Mouse (Mus musculus) CH12F3 (cell line): Measurements from ENCODE around the gene Zfp94.

Experiments used
- in situ Hi-C: fragments of 300-500 bp; cut with MboI; formaldehyde crosslinking; loops from 2 replicates; pipeline ENCODE4 v1.14.3; 2020; ENCODE audit warnings: low sequenced_read_pairs

Gene Zfp94

GRCm38 (mm10) chr7:24322593-24322992 lies 6.1 kb upstream of the Zfp94 start:
- in situ Hi-C loops = no loop called here

- in situ Hi-C loops = no loop called here
These were observed 2.5 kb upstream of the Zfp94 start for GRCm38 (mm10) chr7:24318942-24319341.

- in situ Hi-C loops = no loop called here
These were observed 520 bp downstream of the Zfp94 start for GRCm38 (mm10) chr7:24315726-24316566.

GRCm38 (mm10) chr7:24300771-24301282 lies 15.6 kb downstream of the Zfp94 start, which contains the start of gene Zfp61:
Gene Zfp61, minus strand, starts transcription at chr7:24301232.
- in situ Hi-C loops = no loop called here

- in situ Hi-C loops = loop anchor here (25.0 kb wide), 1 partner anchor 138 kb away; no protein-coding TSS in a partner anchor
These were observed 16.5 kb downstream of the Zfp94 start for GRCm38 (mm10) chr7:24299823-24300481.

GRCm38 (mm10) chr7:24298973-24299708 lies 17.3 kb downstream of the Zfp94 start:
- in situ Hi-C loops = loop anchor here (25.0 kb wide), 1 partner anchor 137 kb away; no protein-coding TSS in a partner anchor

GRCm38 (mm10) chr7:24298635-24298972 lies 17.9 kb downstream of the Zfp94 start:
- in situ Hi-C loops = loop anchor here (25.0 kb wide), 1 partner anchor 136 kb away; no protein-coding TSS in a partner anchor

- in situ Hi-C loops = loop anchor here (25.0 kb wide), 1 partner anchor 135 kb away; no protein-coding TSS in a partner anchor
These were observed 18.9 kb downstream of the Zfp94 start for GRCm38 (mm10) chr7:24297361-24298095.

GRCm38 (mm10) chr7:24296386-24296785 lies 20.1 kb downstream of the Zfp94 start:
- in situ Hi-C loops = loop anchor here (25.0 kb wide), 1 partner anchor 134 kb away; no protein-coding TSS in a partner anchor

- in situ Hi-C loops = loop anchor here (25.0 kb wide), 1 partner anchor 133 kb away; no protein-coding TSS in a partner anchor
These were observed 21.1 kb downstream of the Zfp94 start for GRCm38 (mm10) chr7:24295376-24295775.

- in situ Hi-C loops = loop anchor here (25.0 kb wide), 1 partner anchor 132 kb away; no protein-coding TSS in a partner anchor
These were observed 21.7 kb downstream of the Zfp94 start for GRCm38 (mm10) chr7:24294763-24295162.

GRCm38 (mm10) chr7:24293061-24293851 lies 23.2 kb downstream of the Zfp94 start:
- in situ Hi-C loops = loop anchor here (25.0 kb wide), 1 partner anchor 131 kb away; no protein-coding TSS in a partner anchor

- in situ Hi-C loops = loop anchor here (25.0 kb wide), 1 partner anchor 129 kb away; no protein-coding TSS in a partner anchor
These were observed 24.9 kb downstream of the Zfp94 start for GRCm38 (mm10) chr7:24291387-24292090.

- in situ Hi-C loops = loop anchor here (25.0 kb wide), 1 partner anchor 128 kb away; no protein-coding TSS in a partner anchor
These were observed 26.3 kb downstream of the Zfp94 start for GRCm38 (mm10) chr7:24290106-24290693.

GRCm38 (mm10) chr7:24288512-24288911 lies 28.0 kb downstream of the Zfp94 start:
- in situ Hi-C loops = loop anchor here (25.0 kb wide), 1 partner anchor 126 kb away; no protein-coding TSS in a partner anchor

GRCm38 (mm10) chr7:24287670-24288069 lies 28.8 kb downstream of the Zfp94 start:
- in situ Hi-C loops = loop anchor here (25.0 kb wide), 1 partner anchor 125 kb away; no protein-coding TSS in a partner anchor

- in situ Hi-C loops = loop anchor here (25.0 kb wide), 1 partner anchor 125 kb away; no protein-coding TSS in a partner anchor
These were observed 29.6 kb downstream of the Zfp94 start for GRCm38 (mm10) chr7:24286916-24287315.

- in situ Hi-C loops = loop anchor here (25.0 kb wide), 1 partner anchor 124 kb away; no protein-coding TSS in a partner anchor
These were observed 30.4 kb downstream of the Zfp94 start for GRCm38 (mm10) chr7:24286090-24286489.
